Mouse (Mus musculus) lung, adult 2 months (tissue): ENCODE data around the gene Fbxo27.

Source experiments
- CTCF ChIP-seq: fragments of 200-500 bp; IDR thresholded peaks from 2 replicates; pipeline ENCODE4 v1.5.1; 2011; ENCODE audit warnings: mild to moderate bottlenecking, low read length, control low read depth; ENCODE audit not compliant: insufficient read depth
- POLR2A ChIP-seq: fragments of 200-500 bp; IDR thresholded peaks from 2 replicates; pipeline ENCODE4 v1.6.1; 2011; ENCODE audit warnings: low read depth, mild to moderate bottlenecking, control low read depth, low read length, borderline replicate concordance; ENCODE audit errors: extremely low read depth

GRCm38 (mm10) chr7:28719650-28720049, 27.0 kb downstream of the Fbxo27 start:
- TF ChIP-seq CTCF (no peak), POLR2A (no peak)
